Mouse (Mus musculus): ENCODE results near the gene Ptgdr2.

Ptgdr2 gene

GRCm38 (mm10) chr19:10937110-10937563 is at the start of gene Ptgdr2:
Gene Ptgdr2 (plus strand): TSS chr19:10937160.
- no peak for DNase-seq (ENCODE audit: extremely low spot score)

- DNase-seq (ENCODE audit: extremely low spot score) = no peak
Measured at GRCm38 (mm10) chr19:10892201-10892600, 44.8 kb upstream of the Ptgdr2 start.

- peak; percentile 96 for DNase-seq (ENCODE audit: extremely low spot score)
Measured at GRCm38 (mm10) chr19:10895016-10895528, 41.9 kb upstream of the Ptgdr2 start, which contains the start of gene Prpf19. Gene Prpf19 (plus strand): TSS chr19:10895231.

- DNase-seq (ENCODE audit: extremely low spot score) = no peak
Measured at GRCm38 (mm10) chr19:10895708-10896107, 41.3 kb upstream of the Ptgdr2 start.

- no peak for DNase-seq (ENCODE audit: extremely low spot score)
Measured at GRCm38 (mm10) chr19:10896849-10897248, 40.1 kb upstream of the Ptgdr2 start.

- no peak for DNase-seq (ENCODE audit: extremely low spot score)
Measured at GRCm38 (mm10) chr19:10897491-10897890, 39.5 kb upstream of the Ptgdr2 start.

- no peak for DNase-seq (ENCODE audit: extremely low spot score)
Measured at GRCm38 (mm10) chr19:10900315-10900714, 36.6 kb upstream of the Ptgdr2 start.

- no peak for DNase-seq (ENCODE audit: extremely low spot score)
Measured at GRCm38 (mm10) chr19:10901046-10901445, 35.9 kb upstream of the Ptgdr2 start.

- DNase-seq (ENCODE audit: extremely low spot score) = no peak
Measured at GRCm38 (mm10) chr19:10904512-10904911, 32.4 kb upstream of the Ptgdr2 start.

GRCm38 (mm10) chr19:10904927-10905727 is 31.8 kb upstream of the Ptgdr2 start:
- DNase-seq (ENCODE audit: extremely low spot score) = no peak

- no peak for DNase-seq (ENCODE audit: extremely low spot score)
Measured at GRCm38 (mm10) chr19:10905728-10906000, 31.3 kb upstream of the Ptgdr2 start.

GRCm38 (mm10) chr19:10907891-10908290 is 29.1 kb upstream of the Ptgdr2 start:
- DNase-seq (ENCODE audit: extremely low spot score) = peak; percentile 57

- no peak for DNase-seq (ENCODE audit: extremely low spot score)
Measured at GRCm38 (mm10) chr19:10909087-10909721, 27.8 kb upstream of the Ptgdr2 start.

- DNase-seq (ENCODE audit: extremely low spot score) = no peak
Measured at GRCm38 (mm10) chr19:10914291-10914690, 22.7 kb upstream of the Ptgdr2 start.

- DNase-seq (ENCODE audit: extremely low spot score) = no peak
Measured at GRCm38 (mm10) chr19:10914870-10915269, 22.1 kb upstream of the Ptgdr2 start.

GRCm38 (mm10) chr19:10916506-10916905 is 20.5 kb upstream of the Ptgdr2 start:
- no peak for DNase-seq (ENCODE audit: extremely low spot score)

GRCm38 (mm10) chr19:10918321-10918991 is 18.5 kb upstream of the Ptgdr2 start:
- no peak for DNase-seq (ENCODE audit: extremely low spot score)

GRCm38 (mm10) chr19:10920532-10920931 is 16.4 kb upstream of the Ptgdr2 start, which contains the start of gene Zp1:
Gene Zp1 (minus strand): TSS chr19:10920632.
- no peak for DNase-seq (ENCODE audit: extremely low spot score)

- DNase-seq (ENCODE audit: extremely low spot score) = no peak
Measured at GRCm38 (mm10) chr19:10921058-10921457, 15.9 kb upstream of the Ptgdr2 start.

GRCm38 (mm10) chr19:10924220-10924619 is 12.7 kb upstream of the Ptgdr2 start:
- no peak for DNase-seq (ENCODE audit: extremely low spot score)

- DNase-seq (ENCODE audit: extremely low spot score) = peak; percentile 46
Measured at GRCm38 (mm10) chr19:10926123-10926621, 10.8 kb upstream of the Ptgdr2 start.

GRCm38 (mm10) chr19:10926666-10927065 is 10.3 kb upstream of the Ptgdr2 start:
- no peak for DNase-seq (ENCODE audit: extremely low spot score)

All from embryo, embryonic 9.5 days (tissue).